Mouse (Mus musculus): ENCODE results near the gene Csk.

The Csk gene

DNA sequence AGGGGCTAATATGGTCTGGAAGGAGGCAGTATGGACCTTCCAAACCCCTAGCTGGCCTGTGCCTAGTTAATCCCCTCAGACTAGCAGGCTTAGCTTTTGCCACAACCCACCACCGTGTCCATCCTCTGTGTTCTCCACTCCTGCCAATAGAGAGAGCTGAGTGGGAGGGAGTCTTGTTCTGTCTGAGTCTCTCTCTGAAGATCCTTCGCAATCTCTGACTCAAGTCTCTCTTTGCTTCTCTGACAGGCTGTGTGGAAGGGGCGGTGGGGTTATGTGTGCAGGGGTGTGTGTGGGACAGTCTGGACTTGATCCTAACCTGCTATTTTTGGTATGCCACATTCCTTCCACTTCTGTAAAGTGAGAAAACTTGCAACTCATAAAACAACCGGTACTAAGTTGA is 48.6 kb downstream of the Csk start:
- DNase-seq (ENCODE audit: low read depth, low spot score) = no peak

DNA sequence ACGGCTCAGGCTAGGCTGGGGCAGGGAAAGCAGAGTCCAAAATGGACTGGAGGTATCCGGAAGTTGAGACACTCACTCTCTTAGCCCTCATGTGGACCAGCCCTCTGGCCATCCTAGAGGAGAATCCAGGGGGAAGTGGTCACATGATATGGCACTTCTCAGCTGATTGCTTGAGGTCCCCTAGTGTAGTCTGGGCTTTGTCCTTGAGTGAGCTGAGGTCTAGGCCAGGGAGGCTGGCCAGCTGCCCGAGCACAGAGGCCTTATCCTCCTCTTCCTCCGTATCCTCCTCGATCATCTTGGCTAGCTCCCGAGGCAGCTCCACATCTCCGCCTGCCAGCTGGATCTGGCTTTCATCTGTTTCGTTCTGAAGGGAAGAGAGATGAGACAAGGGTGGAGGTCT is 51.3 kb downstream of the Csk start:
- no peak for DNase-seq (ENCODE audit: low read depth, low spot score)

GRCm38 (mm10) chr9:57601353-57601706 is 52.1 kb downstream of the Csk start:
- DNase-seq (ENCODE audit: low read depth, low spot score) = no peak

DNA sequence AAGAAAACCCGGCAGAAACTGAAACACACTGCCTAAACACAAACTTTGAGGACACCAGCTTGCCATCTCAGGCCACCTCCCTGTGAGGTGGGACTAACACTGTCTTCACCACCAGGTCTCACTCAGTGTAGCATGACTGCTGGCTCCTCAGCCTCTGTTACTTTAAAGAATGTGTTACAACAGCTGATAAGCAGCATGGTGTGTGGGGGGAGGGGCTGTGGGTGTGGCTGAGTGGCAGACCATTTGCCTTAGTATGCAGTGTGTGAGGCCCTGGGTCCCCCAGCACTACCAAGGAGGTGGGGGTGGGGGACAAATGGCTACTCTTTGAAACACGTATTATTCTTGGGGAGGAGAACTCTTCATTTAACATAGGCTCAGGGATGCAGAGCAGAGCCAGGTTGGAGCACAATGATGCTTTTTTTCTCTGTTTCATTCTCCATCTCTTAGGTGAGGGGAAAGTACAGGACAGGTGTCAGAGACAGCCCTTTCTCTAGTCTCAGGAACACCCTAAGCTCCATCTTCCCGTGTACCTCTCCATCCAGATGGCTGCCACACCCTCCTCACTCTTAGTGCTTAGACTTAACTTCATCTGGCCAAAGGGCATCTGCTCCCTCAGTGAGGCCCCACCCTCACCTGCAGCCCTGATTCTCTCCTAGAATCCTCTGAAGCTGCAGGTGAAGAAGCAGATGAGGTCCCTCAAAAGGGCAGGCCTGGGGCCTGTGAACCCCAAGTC is 52.6 kb downstream of the Csk start:
- no peak for DNase-seq (ENCODE audit: low read depth, low spot score)

GRCm38 (mm10) chr9:57598851-57599563 is 54.4 kb downstream of the Csk start:
- DNase-seq (ENCODE audit: low read depth, low spot score) = peak; percentile 63

- no peak for DNase-seq (ENCODE audit: low read depth, low spot score)
Measured at GRCm38 (mm10) chr9:57597929-57598382, 55.5 kb downstream of the Csk start.

GRCm38 (mm10) chr9:57597265-57597664 is 56.2 kb downstream of the Csk start:
- no peak for DNase-seq (ENCODE audit: low read depth, low spot score)

DNA sequence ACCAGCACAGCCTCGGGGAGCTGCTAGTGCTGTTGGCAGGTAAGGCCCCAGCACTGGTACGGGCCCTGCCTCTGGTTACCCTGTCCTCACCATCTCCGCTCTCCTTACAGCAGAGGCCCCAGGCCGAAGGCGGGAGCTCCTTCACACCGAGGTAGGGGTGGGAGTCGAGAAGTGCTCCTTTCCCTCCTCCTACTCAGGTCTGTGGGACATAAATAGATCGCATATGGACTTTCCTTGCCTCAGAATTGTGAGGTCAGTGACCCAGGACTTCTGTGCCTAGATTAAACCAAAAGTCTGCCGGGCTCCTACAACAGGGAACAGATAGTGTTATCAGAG is 59.3 kb downstream of the Csk start:
- DNase-seq (ENCODE audit: low read depth, low spot score) = no peak

DNA sequence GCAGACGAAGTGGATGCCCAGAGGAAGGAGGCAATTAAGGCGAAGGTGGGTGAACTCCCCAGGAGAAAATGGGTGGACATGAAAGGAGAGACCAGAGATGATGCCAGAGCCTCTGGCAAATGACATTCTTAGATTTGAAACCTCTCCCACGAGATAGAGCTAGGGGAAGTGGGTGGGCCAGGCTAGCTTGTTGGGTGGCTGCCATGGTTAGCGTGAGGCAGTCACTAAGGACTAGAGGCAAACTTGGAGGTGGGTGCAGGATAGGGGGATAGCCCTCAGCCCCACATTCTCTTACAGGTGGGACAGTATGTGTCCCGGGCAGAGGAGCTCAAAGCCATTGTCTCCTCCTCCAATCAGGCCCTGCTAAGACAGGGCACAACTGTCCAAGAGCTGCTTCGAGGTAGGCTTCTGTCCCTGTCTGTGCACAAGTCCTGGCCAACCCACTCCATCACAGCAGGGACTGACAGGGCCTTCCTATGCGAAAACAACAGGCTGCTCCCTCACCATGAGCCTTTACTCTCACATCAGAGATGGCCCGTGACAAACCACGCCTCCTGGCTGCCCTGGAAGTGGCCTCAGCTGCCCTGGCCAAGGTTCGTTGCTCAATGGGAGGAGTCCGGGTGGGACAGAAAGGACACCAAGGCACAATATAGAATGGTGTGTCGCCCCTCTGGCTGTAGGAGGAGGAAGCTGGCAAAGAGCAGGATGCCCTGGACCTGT is 59.8 kb downstream of the Csk start:
- DNase-seq (ENCODE audit: low read depth, low spot score) = no peak

DNA sequence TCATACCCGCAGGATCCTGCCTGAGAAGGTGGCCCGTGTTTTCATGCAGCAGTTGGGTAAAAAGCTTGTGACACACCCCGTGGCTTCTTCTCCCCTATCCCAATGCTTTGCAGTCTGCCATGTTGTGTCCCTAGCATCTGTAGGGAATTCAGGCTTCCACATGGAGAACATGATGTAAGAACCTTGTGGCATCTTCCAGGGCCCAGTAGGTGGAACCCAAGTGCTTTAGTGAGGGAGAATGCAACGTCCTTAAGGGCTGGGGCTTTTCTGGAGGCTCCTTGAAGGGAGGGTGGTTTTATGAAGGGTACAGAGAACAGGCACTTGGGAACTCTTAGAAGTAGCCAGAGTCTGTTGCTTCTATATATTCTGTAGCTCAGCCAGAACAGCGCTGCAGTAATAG is 62.7 kb downstream of the Csk start:
- no peak for DNase-seq (ENCODE audit: low read depth, low spot score)

DNA sequence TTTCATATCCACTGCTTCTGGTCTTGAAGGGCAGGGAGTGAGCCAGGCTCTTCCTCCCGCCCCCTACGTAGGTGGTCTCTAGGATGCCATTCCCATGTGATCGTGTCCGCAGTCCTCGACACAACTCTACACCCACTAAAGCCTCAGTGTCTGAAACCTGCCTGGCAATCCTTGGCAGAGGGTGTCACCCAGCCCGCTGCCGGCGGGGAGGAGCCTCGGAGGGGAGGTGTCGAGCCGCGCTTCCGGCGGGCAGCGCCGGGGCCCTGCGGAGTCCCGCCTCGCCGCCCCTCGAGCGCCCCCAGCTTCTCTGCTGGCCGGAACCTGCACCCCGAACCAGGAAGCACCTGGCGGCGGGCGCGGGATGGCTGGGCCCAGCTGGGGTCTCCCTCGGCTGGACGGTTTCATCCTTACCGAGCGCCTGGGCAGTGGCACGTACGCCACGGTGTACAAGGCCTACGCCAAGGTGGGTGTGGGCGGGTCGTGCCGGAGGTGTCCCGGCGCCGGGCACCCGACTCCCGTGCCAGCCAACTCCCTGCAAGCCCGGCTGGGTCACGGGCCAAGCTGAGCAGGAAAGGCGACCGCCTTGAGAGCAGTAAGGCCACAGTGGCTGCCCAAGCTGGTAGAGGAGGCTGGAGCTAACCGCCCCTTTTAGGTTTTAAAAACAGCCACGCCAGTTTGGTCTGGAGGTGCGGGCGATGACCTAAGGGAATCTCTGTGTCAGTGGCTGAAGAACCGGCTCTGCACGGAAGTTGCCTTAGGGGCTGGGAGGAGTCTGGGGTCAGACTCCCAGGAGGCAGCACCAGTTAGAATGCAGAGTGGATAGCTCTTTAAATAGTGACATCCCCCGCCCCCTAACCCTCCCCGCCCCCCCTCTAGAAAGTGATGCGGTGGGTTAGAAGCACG is 64.0 kb downstream of the Csk start, which contains the start of gene Ulk3:
TSS of gene Ulk3 (plus strand) at position 229 of the 903 bp plus-strand sequence.
- peak; percentile 60 for DNase-seq (ENCODE audit: low read depth, low spot score)

DNA sequence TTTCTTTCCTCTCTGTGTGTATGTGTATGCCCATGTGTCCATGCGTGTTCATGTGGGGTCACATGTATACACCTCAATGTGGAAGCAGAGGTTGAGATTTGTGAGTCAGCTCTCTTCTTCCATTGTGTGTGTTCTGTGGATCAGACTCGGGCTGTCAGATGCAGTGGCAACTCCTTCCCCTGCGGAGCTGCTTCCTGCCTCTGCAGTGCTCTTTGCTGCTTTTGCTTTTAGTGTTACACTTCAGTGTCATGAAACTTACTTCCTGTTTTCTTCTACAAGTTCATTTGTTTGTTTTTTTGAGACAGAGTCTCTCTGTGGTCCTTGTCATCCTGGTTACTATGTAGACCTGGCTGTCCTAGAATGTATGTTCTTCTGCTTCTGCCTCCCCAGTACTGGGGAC is 68.4 kb downstream of the Csk start:
- DNase-seq (ENCODE audit: low read depth, low spot score) = no peak

DNA sequence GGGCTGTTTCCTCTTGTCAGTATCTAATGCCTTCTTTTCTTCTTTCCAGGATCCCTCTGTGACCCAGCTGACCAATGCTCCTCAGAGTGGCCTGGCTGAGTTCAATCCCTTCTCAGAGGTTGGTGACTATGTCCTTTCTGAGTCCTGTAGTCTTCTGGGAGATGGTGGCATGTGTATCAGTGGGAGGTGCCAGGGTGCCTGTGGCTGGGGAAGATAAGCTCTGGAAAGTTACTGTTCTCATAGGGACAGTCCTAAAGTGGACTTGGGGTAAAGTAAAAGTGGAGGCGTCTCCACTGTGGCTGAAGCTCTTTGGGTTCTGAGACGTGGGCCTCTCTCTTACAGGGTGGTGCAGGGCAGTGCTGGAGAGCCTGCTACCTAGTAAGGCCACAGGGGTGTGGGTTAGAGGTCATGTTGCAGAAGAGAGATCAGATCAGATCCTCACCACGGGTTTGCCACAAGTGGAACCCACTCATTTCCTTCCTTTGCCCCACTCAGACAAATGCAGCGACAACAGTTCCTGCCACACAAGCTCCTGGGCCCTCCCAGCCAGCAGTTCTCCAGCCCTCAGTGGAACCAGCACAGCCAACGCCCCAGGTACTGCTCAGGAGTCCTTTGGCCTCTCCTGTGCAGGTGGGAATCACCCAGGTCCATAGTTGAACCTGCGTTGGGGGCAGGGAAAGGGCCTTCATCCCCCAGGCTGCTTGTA is 76.1 kb downstream of the Csk start:
- DNase-seq (ENCODE audit: low read depth, low spot score) = no peak

Measured in retina, postnatal 7 days (tissue).